Mouse (Mus musculus) effector memory CD4-positive, alpha-beta T cell, adult 5 months (primary cell): ENCODE data around the gene Sf3b3. TPM values are rescaled to one million over a fixed set of nuclear protein-coding genes. Genes with fewer than 3 reads are reported as not detected.

Source experiments
- polyA plus RNA-seq: library from polyadenylated mRNA; unstranded; fragments of 100-300 nt; shearing (Covaris generic); gene quantifications from one replicate; pipeline ENCODE4 v1.2.1, GENCODE M21; 2017

Sf3b3 gene
- 158 TPM for polyA plus RNA-seq

GRCm38 (mm10) chr8:110846405-110847170 is at the start of gene Sf3b3, which contains the start of gene Cog4:
Sf3b3 (minus strand) TSS chr8:110846787.
Cog4 (plus strand) TSS chr8:110846600.

GRCm38 (mm10) chr8:110805669-110806068 is 40.9 kb downstream of the Sf3b3 start, which contains the start of gene Il34:
Il34 (minus strand) TSS chr8:110805924.

Other genes with a start within 250 kb of the Sf3b3 start
- gene Vac14, start 228.2 kb downstream of the Sf3b3 start, polyA plus RNA-seq: 46.4 TPM
- not detected for gene Mtss1l, start 125.3 kb downstream of the Sf3b3 start, polyA plus RNA-seq
- gene Il34, start 40.9 kb downstream of the Sf3b3 start, polyA plus RNA-seq: not detected
- 41.6 TPM for gene Cog4, start 187 bp downstream of the Sf3b3 start, polyA plus RNA-seq
- gene Fuk, start 55.7 kb upstream of the Sf3b3 start, polyA plus RNA-seq: 5.6 TPM
- 13.2 TPM for gene St3gal2, start 73.1 kb upstream of the Sf3b3 start, polyA plus RNA-seq
- 17.8 TPM for gene Ddx19a, start 151.0 kb upstream of the Sf3b3 start, polyA plus RNA-seq
- gene Ddx19b, start 185.0 kb upstream of the Sf3b3 start, polyA plus RNA-seq: 17.8 TPM
- 42.9 TPM for gene Aars, start 186.4 kb upstream of the Sf3b3 start, polyA plus RNA-seq
- 17.5 TPM for gene Exosc6, start 209.6 kb upstream of the Sf3b3 start, polyA plus RNA-seq
- not detected for gene Clec18a, start 245.6 kb upstream of the Sf3b3 start, polyA plus RNA-seq
- gene Pdpr, start 247.8 kb upstream of the Sf3b3 start, polyA plus RNA-seq: 16.1 TPM